Mouse (Mus musculus) lung, postnatal 10 days (tissue): Measurements from ENCODE around the gene Prkaca.

Experiments used
- DNase-seq: peaks from one replicate; pipeline ENCODE4 v3.0.0; 2021

The Prkaca gene

GRCm38 (mm10) chr8:83972150-83973120 lies at the start of gene Prkaca:
Gene Prkaca, plus strand, starts transcription at chr8:83972993.
- peak; percentile 99 for DNase-seq

- DNase-seq: no peak
Observed at GRCm38 (mm10) chr8:83924585-83924984, 48.2 kb upstream of the Prkaca start.

- no peak for DNase-seq
Observed at GRCm38 (mm10) chr8:83926266-83926665, 46.5 kb upstream of the Prkaca start.

GRCm38 (mm10) chr8:83934222-83934621 lies 38.6 kb upstream of the Prkaca start:
- no peak for DNase-seq

- DNase-seq: no peak
Observed at GRCm38 (mm10) chr8:83934994-83935393, 37.8 kb upstream of the Prkaca start.

- DNase-seq: no peak
Observed at GRCm38 (mm10) chr8:83935435-83935834, 37.4 kb upstream of the Prkaca start.

GRCm38 (mm10) chr8:83937645-83938044 lies 35.1 kb upstream of the Prkaca start:
- DNase-seq: no peak

- no peak for DNase-seq
Observed at GRCm38 (mm10) chr8:83938330-83938729, 34.5 kb upstream of the Prkaca start.

GRCm38 (mm10) chr8:83941066-83941677 lies 31.6 kb upstream of the Prkaca start:
- no peak for DNase-seq

- no peak for DNase-seq
Observed at GRCm38 (mm10) chr8:83942446-83942845, 30.3 kb upstream of the Prkaca start.

GRCm38 (mm10) chr8:83945540-83945939 lies 27.3 kb upstream of the Prkaca start:
- DNase-seq: no peak

- DNase-seq: no peak
Observed at GRCm38 (mm10) chr8:83954749-83955105, 18.1 kb upstream of the Prkaca start.

- peak; percentile 100 for DNase-seq
Observed at GRCm38 (mm10) chr8:83955106-83955957, 17.5 kb upstream of the Prkaca start, which contains the start of the genes Gm10644 and Asf1b. Gene Gm10644, minus strand, starts transcription at chr8:83955205. Gene Asf1b, plus strand, starts transcription at chr8:83955507.

- DNase-seq: no peak
Observed at GRCm38 (mm10) chr8:83955958-83956218, 16.9 kb upstream of the Prkaca start.

GRCm38 (mm10) chr8:83956789-83957188 lies 16.0 kb upstream of the Prkaca start:
- peak; percentile 39 for DNase-seq

- peak; percentile 84 for DNase-seq
Observed at GRCm38 (mm10) chr8:83964015-83964765, 8.6 kb upstream of the Prkaca start.

GRCm38 (mm10) chr8:83967701-83968100 lies 5.1 kb upstream of the Prkaca start:
- no peak for DNase-seq

- DNase-seq: no peak
Observed at GRCm38 (mm10) chr8:83971121-83971520, 1.7 kb upstream of the Prkaca start.

- no peak for DNase-seq
Observed at GRCm38 (mm10) chr8:83971661-83972060, 1.1 kb upstream of the Prkaca start.

GRCm38 (mm10) chr8:83973161-83974031 lies 603 bp downstream of the Prkaca start:
- peak; percentile 34 for DNase-seq

- peak; percentile 54 for DNase-seq
Observed at GRCm38 (mm10) chr8:83974521-83974920, 1.7 kb downstream of the Prkaca start.
